Mouse (Mus musculus): ENCODE results near the gene Pigk.

DNA sequence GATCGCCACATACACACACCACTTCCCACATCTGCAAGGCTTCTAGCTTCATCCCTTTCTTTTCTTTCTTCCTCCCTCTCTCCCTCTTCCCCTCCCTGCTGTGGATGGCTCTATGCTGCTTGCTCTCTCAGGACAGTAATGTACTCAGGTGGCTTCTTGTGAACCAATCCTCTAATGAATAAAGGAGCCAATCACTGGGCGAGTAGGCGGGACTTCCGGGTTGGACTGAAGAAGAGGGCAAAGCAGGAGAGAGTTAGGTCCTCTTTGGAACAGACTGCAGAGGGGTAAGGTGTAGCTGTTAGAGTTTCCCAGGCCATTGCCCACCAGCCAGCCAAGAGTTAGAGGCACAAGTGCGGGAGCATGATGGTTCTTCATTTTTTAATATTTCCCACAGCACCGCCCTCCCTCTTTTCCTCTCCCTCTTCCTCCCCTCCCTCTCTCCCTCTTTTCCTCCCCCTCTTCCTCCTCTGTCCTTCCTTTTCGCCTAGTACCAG, 215.9 kb downstream of the Pigk start:
- TF ChIP-seq CTCF (IDR thresholded peaks at IDR 0.05) (no peak), EP300 (IDR thresholded peaks at IDR 0.05; ENCODE audit: insufficient read depth, low read depth, low read length) (no peak)

Measured in heart, adult 2 months (tissue).